Mouse (Mus musculus) olfactory bulb, adult 2 months (tissue): Measurements from ENCODE around the gene Actn3. TPM values are rescaled to one million over a fixed set of nuclear protein-coding genes. Genes with fewer than 3 reads are reported as not detected.

Source experiments
- H3K27ac ChIP-seq: fragments of 200-500 bp; 2 replicates; pipeline ENCODE4 v1.5.1; 2012; ENCODE audit warnings: low read depth, low read length; ENCODE audit not compliant: insufficient read depth
- H3K4me1 ChIP-seq: fragments of 200-500 bp; 2 replicates; pipeline ENCODE4 v1.6.1; 2012; ENCODE audit warnings: low read length; ENCODE audit not compliant: control insufficient read depth, insufficient read depth
- H3K4me3 ChIP-seq: fragments of 200-500 bp; 2 replicates; pipeline ENCODE4 v1.5.1; 2012; ENCODE audit warnings: mild to moderate bottlenecking, low read depth, low read length, moderate library complexity; ENCODE audit not compliant: insufficient read depth
- CTCF ChIP-seq: fragments of 200-500 bp; IDR thresholded peaks from 2 replicates; pipeline ENCODE4 v1.5.1; 2012; ENCODE audit warnings: low read depth, mild to moderate bottlenecking, low read length, moderate library complexity; ENCODE audit not compliant: insufficient read depth
- POLR2A ChIP-seq: fragments of 200-500 bp; IDR thresholded peaks from 2 replicates; pipeline ENCODE4 v1.6.1; 2012; ENCODE audit warnings: mild to moderate bottlenecking, low read depth, low read length, moderate library complexity; ENCODE audit not compliant: insufficient read depth
- WGBS: fragments of 180-500 bp; shearing (Covaris S2); methylation state at CpG from one replicate; pipeline ENCODE4 v1.1.7; 2018; 5-methylcytosine and 5-hydroxymethylcytosine counted together
- polyA plus RNA-seq: library from polyadenylated mRNA; stranded (reverse); fragments of >200 nt; gene quantifications from 2 replicates; pipeline ENCODE4 v1.2.4, GENCODE M21; 2012; ENCODE audit warnings: low replicate concordance; ENCODE audit not compliant: missing spikeins, insufficient read depth, insufficient read length

Actn3 gene
- polyA plus RNA-seq, 1 experiment = not detected

GRCm38 (mm10) chr19:4865147-4865546 lies 12.6 kb downstream of the Actn3 start:
- 7% methylated on average over 17 of the region's 17 CpGs for WGBS
- no peak overlapping the region for H3K4me3 ChIP-seq

GRCm38 (mm10) chr19:4863048-4863447 lies 14.7 kb downstream of the Actn3 start:
- TF ChIP-seq POLR2A (no peak), CTCF (no peak)
- Histone ChIP-seq H3K4me3 (no peak overlapping the region), H3K4me1 (peaks cover 12% of the 10 kb centered on the region), H3K27ac (no peak overlapping the region)
- 78% methylated on average over 6 of the region's 6 CpGs for WGBS

More at GRCm38 (mm10) chr19:4865147-4865546, 12.6 kb downstream of the Actn3 start:
- H3K4me1 ChIP-seq = peaks cover 6% of the 10 kb centered on the region
- no peak for TF ChIP-seq POLR2A
- TF ChIP-seq CTCF = no peak
- no peak overlapping the region for H3K27ac ChIP-seq

GRCm38 (mm10) chr19:4859081-4859480 lies 18.6 kb downstream of the Actn3 start:
- no peak overlapping the region for H3K27ac ChIP-seq
- no peak for TF ChIP-seq CTCF
- no peak for TF ChIP-seq POLR2A
- H3K4me1 ChIP-seq = peaks cover 17% of the 10 kb centered on the region
- 63% methylated on average over 6 of the region's 6 CpGs for WGBS
- H3K4me3 ChIP-seq = no peak overlapping the region

- WGBS = 55% methylated on average over 4 of the region's 4 CpGs
- H3K4me1 ChIP-seq = peaks cover 17% of the 10 kb centered on the region
- H3K27ac ChIP-seq = no peak overlapping the region
- TF ChIP-seq CTCF (no peak), POLR2A (no peak)
- peak overlapping the region; percentile 67 for H3K4me3 ChIP-seq
Measured at GRCm38 (mm10) chr19:4855951-4856350, 21.8 kb downstream of the Actn3 start.

- peaks cover 17% of the 10 kb centered on the region for H3K4me1 ChIP-seq
- peak overlapping the region; percentile 67 for H3K4me3 ChIP-seq
- 2% methylated on average over 14 of the region's 14 CpGs for WGBS
- H3K27ac ChIP-seq = peak overlapping the region; percentile 27
- TF ChIP-seq POLR2A (no peak), CTCF (no peak)
Measured at GRCm38 (mm10) chr19:4855470-4855820, 22.3 kb downstream of the Actn3 start.

GRCm38 (mm10) chr19:4854552-4855469 lies 22.9 kb downstream of the Actn3 start, which contains the start of gene Ctsf:
Gene Ctsf (plus strand): TSS chr19:4855130.
- 2% methylated on average over 45 of the region's 45 CpGs for WGBS
- H3K27ac ChIP-seq = peak within 1 kb of the TSS; percentile 73
- H3K4me1 ChIP-seq = peaks cover 17% of the 10 kb centered on the region
- TF ChIP-seq CTCF (no peak), POLR2A (peak; percentile 61)
- H3K4me3 ChIP-seq = peak within 1 kb of the TSS; percentile 67

GRCm38 (mm10) chr19:4850281-4850680 lies 27.4 kb downstream of the Actn3 start:
- Histone ChIP-seq H3K27ac (no peak overlapping the region), H3K4me1 (no peaks in the 10 kb centered on the region), H3K4me3 (no peak overlapping the region)
- no peak for TF ChIP-seq POLR2A
- no peak for TF ChIP-seq CTCF
- 45% methylated on average over 5 of the region's 5 CpGs for WGBS

GRCm38 (mm10) chr19:4849800-4850199 lies 27.9 kb downstream of the Actn3 start:
- Histone ChIP-seq H3K4me3 (no peak overlapping the region), H3K27ac (no peak overlapping the region), H3K4me1 (no peaks in the 10 kb centered on the region)
- 63% methylated on average over 4 of the region's 4 CpGs for WGBS
- TF ChIP-seq CTCF (no peak), POLR2A (no peak)

- Histone ChIP-seq H3K27ac (no peak overlapping the region), H3K4me1 (no peaks in the 10 kb centered on the region), H3K4me3 (no peak overlapping the region)
- TF ChIP-seq POLR2A (no peak), CTCF (no peak)
- WGBS = 31% methylated on average over 7 of the region's 7 CpGs
Measured at GRCm38 (mm10) chr19:4847490-4847889, 30.2 kb downstream of the Actn3 start.
